Mouse (Mus musculus): ENCODE measurements at regions not wholly inside any gene's neighbourhood (a gene's known extent, or its start where the extent isn't known, plus 50 kb on each side); places are given as distances from the start of the nearest gene placed in this dataset.

DNA sequence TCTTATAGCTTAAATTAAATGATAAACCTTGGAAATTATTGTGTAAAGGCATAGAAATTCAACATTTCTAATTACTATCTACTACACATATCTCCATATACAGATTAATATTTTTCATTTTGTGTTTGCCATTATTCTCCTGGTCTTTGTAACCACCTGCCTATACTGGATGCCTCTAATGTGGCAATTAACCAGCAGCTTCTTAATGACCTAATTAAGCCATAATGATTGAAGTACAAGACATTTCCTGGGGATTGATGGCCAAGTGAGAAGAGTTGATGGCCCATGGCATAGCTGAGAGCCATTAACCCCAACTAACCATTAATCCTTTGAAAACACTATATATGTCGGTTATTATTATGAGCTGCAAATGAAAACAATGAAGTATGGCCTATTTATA is 811.7 kb downstream of the Mat2b start:
- no peak for TF ChIP-seq CTCF (IDR thresholded peaks at IDR 0.05; ENCODE audit: low read depth, low read length)
- TF ChIP-seq POLR2A (IDR thresholded peaks at IDR 0.05; ENCODE audit: extremely low read depth, insufficient read depth, low read length), result no peak
